Mouse (Mus musculus): ENCODE results near the gene Plch2. TPM values are rescaled to one million over a fixed set of nuclear protein-coding genes. Genes with fewer than 3 reads are reported as not detected.

Plch2 gene
- total RNA-seq, 2 experiments from 2014 or later: 83.4 to 90.2 TPM

GRCm38 (mm10) chr4:155018066-155018465 is 38.5 kb downstream of the Plch2 start:
- intact Hi-C loops (cut with DNase I): no loop called here
- DNase-seq (ENCODE audit: extremely low spot score in 1 of 2, low spot score in 2 of 2): no peak
- peak overlapping the region; percentile 84; the same call in 1 of the 2 replicates for H3K27ac ChIP-seq
- TF ChIP-seq CTCF (IDR thresholded peaks at IDR 0.05): no peak
- H3K4me3 ChIP-seq: peak overlapping the region; percentile 45

GRCm38 (mm10) chr4:155017253-155017878 is 39.2 kb downstream of the Plch2 start:
- intact Hi-C loops (cut with DNase I): loop anchor here (2.0 kb wide), 1 partner anchor 23 kb away; no protein-coding TSS in a partner anchor
- Histone ChIP-seq H3K4me3 (peak overlapping the region; percentile 45), H3K27ac (peak overlapping the region; percentile 84; the same call in 1 of the 2 replicates)
- no peak for DNase-seq (ENCODE audit: extremely low spot score in 1 of 2, low spot score in 2 of 2)
- no peak for TF ChIP-seq CTCF (IDR thresholded peaks at IDR 0.05)

DNA sequence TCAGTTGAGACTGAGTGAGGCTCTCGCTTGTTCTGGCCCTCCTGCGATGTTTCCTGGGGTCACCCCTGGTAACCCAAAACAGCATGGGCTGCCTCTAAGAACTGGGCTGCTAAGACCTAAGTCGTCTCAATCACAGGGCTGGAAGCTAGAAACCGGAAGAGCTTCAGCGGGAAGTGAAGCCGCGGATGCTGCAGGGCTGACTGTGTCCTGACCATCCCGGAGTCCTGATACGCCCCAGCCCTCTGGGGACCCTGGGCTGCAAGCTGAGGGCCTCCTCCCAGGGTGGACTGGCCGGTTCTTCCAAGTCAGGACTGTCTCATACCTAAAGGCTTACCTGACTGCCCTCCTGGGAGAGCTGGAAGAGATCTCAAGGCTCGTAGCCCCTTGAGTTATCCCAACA is 39.8 kb downstream of the Plch2 start:
- TF ChIP-seq CTCF (IDR thresholded peaks at IDR 0.05): no peak
- no peak for DNase-seq (ENCODE audit: extremely low spot score in 1 of 2, low spot score in 2 of 2)
- Histone ChIP-seq H3K27ac (peak overlapping the region; percentile 84; the same call in 1 of the 2 replicates), H3K4me3 (no peak overlapping the region)
- intact Hi-C loops (cut with DNase I): loop anchor here (2.0 kb wide), 1 partner anchor 24 kb away; no protein-coding TSS in a partner anchor

DNA sequence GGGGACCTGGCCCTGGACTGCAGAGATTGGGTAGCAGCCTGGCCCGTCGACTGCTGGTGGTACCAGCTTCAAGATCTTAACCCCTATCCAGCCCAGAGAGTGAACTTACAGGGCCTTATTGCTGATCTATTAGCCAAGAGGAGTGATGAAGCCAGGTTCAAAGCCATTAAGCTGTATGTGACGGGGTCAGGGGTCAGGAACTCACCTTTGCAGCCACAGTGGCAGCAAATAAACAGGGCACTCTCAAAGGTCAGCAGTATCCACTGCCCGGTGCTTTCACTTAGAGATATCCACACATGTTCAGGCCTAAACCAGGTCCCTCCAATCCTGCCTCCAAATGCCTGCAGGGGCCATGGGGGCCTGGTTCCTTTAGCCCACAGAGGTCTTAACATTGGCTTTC is 41.0 kb downstream of the Plch2 start:
- TF ChIP-seq CTCF (IDR thresholded peaks at IDR 0.05): no peak
- intact Hi-C loops (cut with DNase I): no loop called here
- no peak overlapping the region for H3K4me3 ChIP-seq
- peak overlapping the region; percentile 84 for H3K27ac ChIP-seq
- no peak for DNase-seq (ENCODE audit: extremely low spot score in 1 of 2, low spot score in 2 of 2)

DNA sequence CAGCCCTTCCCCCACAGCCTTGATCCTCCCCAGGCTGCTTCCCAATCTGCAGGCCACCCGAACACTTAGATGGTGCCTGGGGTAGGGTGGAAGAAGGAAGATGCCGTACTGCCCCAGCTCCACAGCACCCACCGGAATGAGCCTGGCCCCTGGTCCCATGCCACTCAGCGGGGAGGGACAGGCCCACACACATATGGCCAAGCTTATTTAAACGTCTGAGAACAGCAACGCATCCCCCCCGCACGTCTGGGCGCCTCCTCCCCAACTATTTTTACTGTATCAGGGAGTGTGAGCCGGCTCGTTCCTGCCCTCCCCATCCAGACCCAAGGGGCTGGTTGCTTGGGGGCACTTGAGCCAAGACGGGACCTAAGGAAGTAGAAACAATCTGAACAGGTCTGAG is 41.8 kb downstream of the Plch2 start:
- intact Hi-C loops (cut with DNase I): no loop called here
- TF ChIP-seq CTCF (IDR thresholded peaks at IDR 0.05): no peak
- H3K27ac ChIP-seq: peak overlapping the region; percentile 85
- DNase-seq (ENCODE audit: extremely low spot score in 1 of 2, low spot score in 2 of 2): peak; percentile 57 to 73
- H3K4me3 ChIP-seq: no peak overlapping the region

- DNase-seq (ENCODE audit: extremely low spot score in 1 of 2, low spot score in 2 of 2): no peak
- peak overlapping the region; percentile 85 for H3K27ac ChIP-seq
- no peak for TF ChIP-seq CTCF (IDR thresholded peaks at IDR 0.05)
- H3K4me3 ChIP-seq: no peak overlapping the region
- intact Hi-C loops (cut with DNase I): no loop called here
Measured at GRCm38 (mm10) chr4:155014244-155014643, 42.3 kb downstream of the Plch2 start.

- intact Hi-C loops (cut with DNase I): loop anchor here (2.0 kb wide), 1 partner anchor 42 kb away; no protein-coding TSS in a partner anchor
- H3K4me3 ChIP-seq: no peak overlapping the region
- TF ChIP-seq CTCF (IDR thresholded peaks at IDR 0.05): peak; percentile 88
- peak; percentile 58 to 68 for DNase-seq (ENCODE audit: extremely low spot score in 1 of 2, low spot score in 2 of 2)
- peak overlapping the region; percentile 19; the same call in 1 of the 2 replicates for H3K27ac ChIP-seq
Measured at GRCm38 (mm10) chr4:155012788-155013187, 43.8 kb downstream of the Plch2 start.

GRCm38 (mm10) chr4:155012115-155012514 is 44.5 kb downstream of the Plch2 start:
- no peak overlapping the region for H3K4me3 ChIP-seq
- DNase-seq (ENCODE audit: extremely low spot score in 1 of 2, low spot score in 2 of 2): no peak
- no peak for TF ChIP-seq CTCF (IDR thresholded peaks at IDR 0.05)
- intact Hi-C loops (cut with DNase I): loop anchor here (2.0 kb wide), 1 partner anchor 43 kb away; no protein-coding TSS in a partner anchor
- no peak overlapping the region for H3K27ac ChIP-seq

GRCm38 (mm10) chr4:155011312-155012025 is 45.1 kb downstream of the Plch2 start:
- intact Hi-C loops (cut with DNase I): loop anchor here (2.0 kb wide), 1 partner anchor 43 kb away; no protein-coding TSS in a partner anchor
- TF ChIP-seq CTCF (IDR thresholded peaks at IDR 0.05): no peak
- DNase-seq (ENCODE audit: extremely low spot score in 1 of 2, low spot score in 2 of 2): no peak
- Histone ChIP-seq H3K27ac (0 out of 2 replicates have a peak overlapping the region, but pooled peaks have one; percentile 5), H3K4me3 (no peak overlapping the region)

DNA sequence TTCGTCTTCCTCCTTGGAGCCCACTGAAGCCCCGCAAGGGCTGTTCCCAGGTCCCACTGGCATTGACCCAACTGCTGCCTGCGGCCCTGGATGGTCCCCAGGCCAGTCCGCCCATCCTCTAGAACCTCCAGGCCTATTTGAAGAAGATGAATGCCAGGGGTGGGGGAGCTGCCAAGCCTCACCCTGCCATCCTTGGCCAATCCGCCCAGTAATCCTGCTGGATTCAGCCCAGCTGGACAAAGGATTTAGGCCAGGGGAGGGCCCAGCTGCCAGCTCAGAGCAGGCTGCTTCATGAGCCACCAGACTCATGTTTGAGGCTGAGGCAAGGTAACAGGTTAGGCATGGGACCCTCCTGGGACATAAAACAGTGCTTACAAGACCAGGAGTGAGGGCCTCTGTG is 45.7 kb downstream of the Plch2 start:
- no peak for TF ChIP-seq CTCF (IDR thresholded peaks at IDR 0.05)
- no peak overlapping the region for H3K27ac ChIP-seq

GRCm38 (mm10) chr4:155009216-155009615 is 47.4 kb downstream of the Plch2 start:
- DNase-seq (ENCODE audit: extremely low spot score in 1 of 2, low spot score in 2 of 2): no peak
- intact Hi-C loops (cut with DNase I): no loop called here
- no peak for TF ChIP-seq CTCF (IDR thresholded peaks at IDR 0.05)
- Histone ChIP-seq H3K4me3 (no peak overlapping the region), H3K27ac (no peak overlapping the region)

More for the DNA sequence above, 45.7 kb downstream of the Plch2 start:
- H3K4me3 ChIP-seq: no peak overlapping the region
- peak in 1 of 2 experiments; percentile 43 for DNase-seq (ENCODE audit: extremely low spot score in 1 of 2, low spot score in 2 of 2)
- intact Hi-C loops (cut with DNase I): no loop called here

GRCm38 (mm10) chr4:155008075-155008474 is 48.5 kb downstream of the Plch2 start:
- no peak for DNase-seq (ENCODE audit: extremely low spot score in 1 of 2, low spot score in 2 of 2)
- Histone ChIP-seq H3K4me3 (no peak overlapping the region), H3K27ac (no peak overlapping the region)
- TF ChIP-seq CTCF (IDR thresholded peaks at IDR 0.05): no peak
- intact Hi-C loops (cut with DNase I): no loop called here
